Mouse (Mus musculus) hindbrain, postnatal 0 days (tissue): Measurements from ENCODE around the gene Slc25a26. TPM values are rescaled to one million over a fixed set of nuclear protein-coding genes. Genes with fewer than 3 reads are reported as not detected.
A peak's percentile ranks its signal among the peaks of the same experiment; 100 is the strongest.

Source experiments
- ATAC-seq: fragments of 200-750 bp; cut with Nextera tagmentation; 2 replicates; pipeline ENCODE4 v1.8.0; 2017; ENCODE audit warnings: mild to moderate bottlenecking, moderate TSS enrichment, moderate library complexity
- DNase-seq: peaks from one replicate; pipeline ENCODE4 v3.0.0-alpha.2; 2015; ENCODE audit warnings: low spot score
- H3K27ac ChIP-seq: fragments of 300-500 bp; sonication (generic); 2 replicates; pipeline ENCODE4 v1.5.1; 2014; ENCODE audit warnings: mild to moderate bottlenecking
- H3K27me3 ChIP-seq: fragments of 300-500 bp; sonication (generic); 2 replicates; pipeline ENCODE4 v1.6.1; 2014; ENCODE audit warnings: low read length, mixed read lengths; ENCODE audit not compliant: insufficient read depth
- H3K36me3 ChIP-seq: fragments of 300-500 bp; sonication (generic); 2 replicates; pipeline ENCODE4 v1.6.1; 2014; ENCODE audit warnings: low read length, mixed read lengths; ENCODE audit not compliant: insufficient read depth
- H3K4me1 ChIP-seq: fragments of 300-500 bp; sonication (generic); 2 replicates; pipeline ENCODE4 v1.6.1; 2014; ENCODE audit warnings: antibody characterized with exemption, low read length, mixed read lengths; ENCODE audit not compliant: insufficient read depth
- H3K4me2 ChIP-seq: fragments of 300-500 bp; sonication (generic); 2 replicates; pipeline ENCODE4 v1.6.1; 2014; ENCODE audit warnings: low read depth, mild to moderate bottlenecking, low read length, moderate library complexity, mixed read lengths
- H3K4me3 ChIP-seq: fragments of 300-500 bp; sonication (generic); 2 replicates; pipeline ENCODE4 v1.5.1; 2014; ENCODE audit warnings: low read length
- H3K9ac ChIP-seq: fragments of 300-500 bp; sonication (generic); replicated peaks from 2 replicates; pipeline ENCODE4 v1.6.1; 2014; ENCODE audit warnings: mild to moderate bottlenecking, low read length, moderate library complexity, mixed read lengths
- H3K9me3 ChIP-seq: fragments of 300-500 bp; sonication (generic); 2 replicates; pipeline ENCODE4 v1.6.1; 2016; ENCODE audit warnings: low read length, mixed read lengths
- CTCF ChIP-seq: IDR thresholded peaks from 2 replicates; pipeline ENCODE4 v1.5.1; 2016; ENCODE audit warnings: antibody characterized with exemption, control low read depth, low read depth
- WGBS: fragments of 180-500 bp; shearing (Covaris S2); extraction: QIAGEN DNeasy Blood & Tissue Kit; methylation state at CpG from one replicate; pipeline ENCODE4 v1.1.7; 2014; 5-methylcytosine and 5-hydroxymethylcytosine counted together
- polyA plus RNA-seq: library from polyadenylated mRNA; unstranded; fragments of >200 nt; fragmentation: Nextera tagmentation; extraction: Ambion mirVana; gene quantifications from 2 replicates; pipeline ENCODE4 v1.2.1, GENCODE M21; 2015
- total RNA-seq: library from RNA; depleted of rRNA; stranded (reverse); fragments of >200 nt; gene quantifications from 2 replicates; pipeline ENCODE4 v1.2.3, GENCODE M21; 2014; rRNA removed

Slc25a26 gene
- 2.8 and 4.1 TPM in 2 replicates for total RNA-seq
- polyA plus RNA-seq, result 9.4 and 10.2 TPM in 2 replicates

GRCm38 (mm10) chr6:94499897-94500623 lies at the start of gene Slc25a26:
Slc25a26 (plus strand) TSS chr6:94500331.
- Histone ChIP-seq H3K36me3 (no peaks in the 10 kb centered on the region), H3K27ac (peak within 1 kb of the TSS; percentile 42), H3K4me1 (peaks cover 8% of the 10 kb centered on the region; the same call in 1 of the 2 replicates), H3K9ac (peak within 1 kb of the TSS; percentile 71), H3K9me3 (no peaks in the 10 kb centered on the region), H3K27me3 (no peaks in the 10 kb centered on the region), H3K4me2 (peak within 1 kb of the TSS; percentile 85), H3K4me3 (peak within 1 kb of the TSS; percentile 88)
- peak; percentile 96 for DNase-seq
- under 1% methylated on average over 37 of the region's 37 CpGs for WGBS
- ATAC-seq, result peak; percentile 99
- no peak for TF ChIP-seq CTCF

- Histone ChIP-seq H3K27ac (no peak overlapping the region), H3K9me3 (no peaks in the 10 kb centered on the region), H3K4me2 (peak overlapping the region; percentile 53), H3K9ac (0 out of 2 replicates have a peak overlapping the region, but pooled peaks have one; percentile 2), H3K36me3 (no peaks in the 10 kb centered on the region), H3K27me3 (no peaks in the 10 kb centered on the region), H3K4me3 (peak overlapping the region; percentile 25), H3K4me1 (peaks cover 6% of the 10 kb centered on the region; the same call in 1 of the 2 replicates)
- 5% methylated on average over 12 of the region's 12 CpGs for WGBS
- ATAC-seq, result peak; percentile 95
- peak; percentile 91 for DNase-seq
- peak; percentile 92 for TF ChIP-seq CTCF
Observed at GRCm38 (mm10) chr6:94464037-94464891, 35.9 kb upstream of the Slc25a26 start.

- no peaks in the 10 kb centered on the region for H3K27me3 ChIP-seq
- ATAC-seq, result no peak
- H3K4me3 ChIP-seq, result no peak overlapping the region
- no peaks in the 10 kb centered on the region for H3K36me3 ChIP-seq
- H3K9me3 ChIP-seq, result no peaks in the 10 kb centered on the region
- WGBS, result 61% methylated on average over 5 of the region's 5 CpGs
- H3K9ac ChIP-seq, result no peak overlapping the region
- DNase-seq, result peak; percentile 36
- H3K27ac ChIP-seq, result no peak overlapping the region
- H3K4me2 ChIP-seq, result no peak overlapping the region
- H3K4me1 ChIP-seq, result peaks cover 6% of the 10 kb centered on the region; the same call in 1 of the 2 replicates
- peak; percentile 53 for TF ChIP-seq CTCF
Observed at GRCm38 (mm10) chr6:94466508-94467205, 33.5 kb upstream of the Slc25a26 start.

GRCm38 (mm10) chr6:94492739-94493138 lies 7.4 kb upstream of the Slc25a26 start:
- Histone ChIP-seq H3K9me3 (no peaks in the 10 kb centered on the region), H3K27me3 (no peaks in the 10 kb centered on the region), H3K4me2 (no peak overlapping the region), H3K36me3 (no peaks in the 10 kb centered on the region), H3K4me3 (no peak overlapping the region), H3K9ac (no peak overlapping the region), H3K27ac (no peak overlapping the region), H3K4me1 (no peaks in the 10 kb centered on the region)
- TF ChIP-seq CTCF, result no peak
- DNase-seq (no peak), ATAC-seq (no peak)
- WGBS, result 66% methylated on average over 2 of the region's 2 CpGs

- TF ChIP-seq CTCF, result no peak
- H3K4me1 ChIP-seq, result peaks cover 8% of the 10 kb centered on the region; the same call in 1 of the 2 replicates
- no peaks in the 10 kb centered on the region for H3K27me3 ChIP-seq
- WGBS, result 69% methylated on average over 6 of the region's 6 CpGs
- no peak overlapping the region for H3K27ac ChIP-seq
- H3K9ac ChIP-seq, result no peak overlapping the region
- DNase-seq, result no peak
- no peak overlapping the region for H3K4me2 ChIP-seq
- H3K9me3 ChIP-seq, result no peaks in the 10 kb centered on the region
- no peak overlapping the region for H3K4me3 ChIP-seq
- H3K36me3 ChIP-seq, result no peaks in the 10 kb centered on the region
- ATAC-seq, result no peak
Observed at GRCm38 (mm10) chr6:94503963-94504362, 3.8 kb downstream of the Slc25a26 start.

GRCm38 (mm10) chr6:94507921-94508320 lies 7.8 kb downstream of the Slc25a26 start:
- ATAC-seq (no peak), DNase-seq (no peak)
- H3K4me1 ChIP-seq, result no peaks in the 10 kb centered on the region
- no peaks in the 10 kb centered on the region for H3K36me3 ChIP-seq
- 81% methylated on average over 6 of the region's 6 CpGs for WGBS
- no peak for TF ChIP-seq CTCF
- H3K27me3 ChIP-seq, result no peaks in the 10 kb centered on the region
- no peak overlapping the region for H3K9ac ChIP-seq
- no peak overlapping the region for H3K27ac ChIP-seq
- no peaks in the 10 kb centered on the region for H3K9me3 ChIP-seq
- no peak overlapping the region for H3K4me2 ChIP-seq
- no peak overlapping the region for H3K4me3 ChIP-seq
